Mouse (Mus musculus) effector memory CD4-positive, alpha-beta T cell, adult 7 months (primary cell): ENCODE measurements around the gene Fam43b. TPM values are rescaled to one million over a fixed set of nuclear protein-coding genes. Genes with fewer than 3 reads are reported as not detected.

Source experiments
- polyA plus RNA-seq: library from polyadenylated mRNA; unstranded; fragments of 100-300 nt; shearing (Covaris generic); gene quantifications from one replicate; pipeline ENCODE4 v1.2.1, GENCODE M21; 2017

Gene Fam43b
- polyA plus RNA-seq = 0.23 TPM

GRCm38 (mm10) chr4:138395971-138396645 lies at the start of gene Fam43b:
Gene Fam43b (minus strand): TSS chr4:138396528.

GRCm38 (mm10) chr4:138434347-138435316 lies 38.3 kb upstream of the Fam43b start, which contains the start of gene Mul1:
Gene Mul1 (plus strand): TSS chr4:138434671.

DNA sequence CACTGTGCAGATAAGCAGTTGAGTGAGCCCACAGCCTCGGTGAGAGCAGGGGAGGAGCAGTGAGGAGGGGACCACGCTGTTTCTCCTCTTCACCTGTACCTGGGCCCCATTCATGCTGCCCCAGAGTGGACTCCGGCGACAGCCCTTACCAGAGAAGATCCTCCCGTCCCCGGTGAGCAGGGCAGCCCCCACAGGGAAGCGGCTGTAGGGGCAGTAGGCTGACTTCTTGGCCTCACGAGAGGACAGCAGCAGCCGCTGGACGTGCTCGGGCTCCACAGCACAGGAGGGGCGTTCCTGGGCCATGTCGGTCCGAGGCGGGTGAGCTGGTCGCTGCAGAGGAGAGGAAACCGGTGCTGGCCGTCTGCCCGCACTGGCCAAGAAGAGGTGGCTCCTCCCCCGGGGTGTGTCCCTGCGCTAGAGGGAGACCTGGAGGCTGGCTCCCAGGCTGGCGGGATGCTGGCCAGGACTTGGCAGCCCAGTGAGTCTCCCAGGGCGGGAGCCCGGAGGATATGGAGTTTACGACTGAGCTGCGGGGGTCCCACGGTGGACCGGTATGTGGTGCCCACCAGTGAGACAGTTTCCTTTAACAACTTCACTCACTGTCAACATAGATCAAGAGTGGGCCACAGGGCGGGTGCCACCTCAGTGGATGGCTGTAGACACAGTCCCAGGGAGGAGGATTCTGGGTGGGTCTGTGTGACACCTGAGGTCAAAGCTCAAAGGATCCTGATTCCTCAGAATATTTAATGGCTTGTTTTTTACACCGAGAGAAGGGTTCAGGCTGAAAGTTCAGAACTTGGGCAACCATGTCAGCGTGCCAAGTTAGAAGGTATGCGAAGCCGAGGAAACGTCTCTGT lies 28.5 kb downstream of the Fam43b start, which contains the start of gene Cda:
Gene Cda (minus strand): TSS at position 352 of the 857 bp plus-strand sequence.

Other genes starting within 250 kb of the Fam43b start
- gene Hp1bp3, start 180.2 kb downstream of the Fam43b start, polyA plus RNA-seq = 152 TPM
- gene Sh2d5, start 146.1 kb downstream of the Fam43b start, polyA plus RNA-seq = 0.60 TPM
- 0.26 TPM for gene Kif17, start 146.1 kb downstream of the Fam43b start, polyA plus RNA-seq
- 144 TPM for gene Ddost, start 91.8 kb downstream of the Fam43b start, polyA plus RNA-seq
- gene Pink1, start 70.2 kb downstream of the Fam43b start, polyA plus RNA-seq = 110 TPM
- gene Cda, start 28.5 kb downstream of the Fam43b start, polyA plus RNA-seq = 0.91 TPM
- gene Mul1, start 38.1 kb upstream of the Fam43b start, polyA plus RNA-seq = 17.8 TPM
- 2.5 TPM for gene Camk2n1, start 57.8 kb upstream of the Fam43b start, polyA plus RNA-seq
- not detected for gene Vwa5b1, start 239.4 kb upstream of the Fam43b start, polyA plus RNA-seq